Mouse (Mus musculus) heart, adult 18-20 months (tissue): ENCODE measurements around the gene Ehbp1. TPM values are rescaled to one million over a fixed set of nuclear protein-coding genes. Genes with fewer than 3 reads are reported as not detected.
A peak's percentile ranks its signal among the peaks of the same experiment; 100 is the strongest.

Experiments
- DNase-seq, 2 experiments: peaks; one replicate each; pipeline ENCODE4 v3.0.0; 2021 to 2022; ENCODE audit warnings: mixed read lengths in 1 of 2
- total RNA-seq, 2 experiments: library from RNA; stranded (reverse); gene quantifications; 2 replicates each; pipeline ENCODE4 v1.2.3; 2021

The Ehbp1 gene
- total RNA-seq, 2 experiments from 2014 or later = 108 to 116 TPM

GRCm38 (mm10) chr11:22055908-22056307 lies 286.2 kb downstream of the Ehbp1 start:
- DNase-seq = no peak

- no peak for DNase-seq
These were observed 288.9 kb downstream of the Ehbp1 start for GRCm38 (mm10) chr11:22053034-22053668.

GRCm38 (mm10) chr11:22050864-22051263 lies 291.2 kb downstream of the Ehbp1 start:
- no peak for DNase-seq

- no peak for DNase-seq
These were observed 302.2 kb downstream of the Ehbp1 start for GRCm38 (mm10) chr11:22039854-22040426.

GRCm38 (mm10) chr11:22034564-22035105 lies 307.5 kb downstream of the Ehbp1 start:
- DNase-seq = no peak

GRCm38 (mm10) chr11:22033582-22033981 lies 308.5 kb downstream of the Ehbp1 start:
- DNase-seq = no peak

DNA sequence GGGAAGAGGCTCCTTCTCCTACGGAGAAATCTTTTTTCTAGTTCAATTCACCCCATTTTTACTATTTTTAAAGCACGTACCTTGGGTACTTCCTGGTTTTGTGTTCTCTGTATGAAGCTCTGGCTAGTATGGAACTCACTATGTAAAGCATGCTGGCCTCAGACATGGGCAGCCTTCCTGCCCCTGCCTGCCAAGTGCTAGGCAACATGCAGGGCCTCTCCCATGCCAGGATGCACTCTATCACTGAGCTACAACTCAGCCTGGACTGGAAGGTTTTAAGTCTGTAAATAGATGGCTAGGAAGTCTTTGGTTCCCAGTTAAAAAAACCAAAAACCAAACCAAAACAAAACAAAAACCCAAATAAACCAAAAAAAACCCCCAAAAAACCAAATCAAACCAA lies 321.5 kb downstream of the Ehbp1 start:
- no peak for DNase-seq

DNA sequence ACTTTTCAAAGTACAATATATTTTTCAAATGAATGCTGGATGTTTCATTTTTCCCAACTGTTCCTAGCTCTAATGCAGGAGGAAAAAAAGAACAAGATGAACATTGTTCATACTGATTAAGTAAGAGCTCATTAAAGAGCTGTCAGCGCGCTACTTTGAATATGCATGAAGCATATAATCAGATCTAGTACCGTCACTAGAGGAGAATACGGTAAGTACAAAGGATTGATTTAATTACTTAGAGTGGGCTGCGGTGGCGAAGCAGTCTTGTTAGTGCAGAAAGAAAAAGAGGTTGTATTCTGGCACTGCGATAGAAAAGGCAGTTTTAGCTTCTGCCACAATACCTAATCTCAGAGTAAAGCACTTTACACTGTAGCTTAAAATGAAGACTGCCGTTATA lies 324.6 kb downstream of the Ehbp1 start:
- no peak for DNase-seq

- DNase-seq = no peak
These were observed 325.8 kb downstream of the Ehbp1 start for GRCm38 (mm10) chr11:22016341-22016740.

- DNase-seq = no peak
These were observed 333.3 kb downstream of the Ehbp1 start for GRCm38 (mm10) chr11:22008817-22009216.

DNA sequence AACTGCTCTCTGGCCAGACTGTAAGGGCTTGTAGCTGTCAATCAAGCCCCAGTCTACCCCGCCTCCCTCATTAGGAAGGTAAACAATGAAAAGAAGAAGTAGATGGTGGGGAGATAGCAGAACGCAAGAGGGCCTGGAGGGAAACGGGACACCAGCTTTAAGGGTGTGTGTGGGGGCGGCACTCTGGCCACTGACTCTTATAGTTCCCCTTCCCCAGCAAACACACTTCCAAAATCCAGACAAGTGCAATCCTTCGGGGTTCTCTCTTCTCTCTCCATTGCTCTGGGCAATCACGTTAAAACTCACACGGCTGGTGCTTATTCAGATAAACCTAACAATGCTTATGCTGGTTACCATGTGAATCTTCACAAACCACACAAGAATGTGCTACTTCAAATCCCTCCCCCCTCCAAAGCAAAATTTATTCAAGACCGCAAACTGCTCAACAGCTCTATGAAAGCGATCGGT lies 333.9 kb downstream of the Ehbp1 start:
- DNase-seq = no peak

- DNase-seq = no peak
These were observed 334.3 kb downstream of the Ehbp1 start for GRCm38 (mm10) chr11:22007781-22008110.

DNA sequence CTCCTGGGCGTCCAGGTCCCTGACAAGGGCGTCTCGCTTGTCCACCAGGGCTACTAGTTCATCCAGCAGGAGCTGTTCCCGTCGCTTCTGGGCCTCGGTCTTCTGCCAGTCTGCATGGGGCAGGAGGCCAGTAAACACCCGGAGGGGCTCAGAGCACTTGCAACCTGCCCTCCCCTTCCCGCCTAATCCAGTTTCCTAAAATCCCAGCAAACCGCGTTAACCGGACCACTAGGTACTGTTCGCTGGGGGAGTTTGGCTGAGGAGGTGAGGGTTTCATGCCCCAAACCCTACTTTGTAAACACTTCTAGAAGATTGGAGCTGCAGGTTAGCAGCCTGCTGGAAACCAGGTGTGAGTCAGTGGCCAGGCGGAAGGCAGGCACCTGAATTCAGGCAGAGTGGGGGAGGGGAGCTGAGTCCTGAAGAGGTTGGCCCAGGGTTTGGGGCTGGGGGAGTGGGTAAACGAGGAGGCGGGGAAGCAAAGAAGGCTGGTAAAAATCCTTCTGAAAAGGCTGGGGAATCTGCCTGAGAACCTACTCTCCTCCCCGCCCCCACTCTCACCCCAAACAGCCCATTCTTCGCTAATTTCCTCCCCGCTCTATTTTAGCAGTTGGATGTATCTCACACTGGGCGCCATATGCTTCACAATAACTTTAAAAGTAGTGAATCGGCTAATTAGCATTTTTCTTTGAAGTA lies 334.9 kb downstream of the Ehbp1 start:
- no peak for DNase-seq

DNA sequence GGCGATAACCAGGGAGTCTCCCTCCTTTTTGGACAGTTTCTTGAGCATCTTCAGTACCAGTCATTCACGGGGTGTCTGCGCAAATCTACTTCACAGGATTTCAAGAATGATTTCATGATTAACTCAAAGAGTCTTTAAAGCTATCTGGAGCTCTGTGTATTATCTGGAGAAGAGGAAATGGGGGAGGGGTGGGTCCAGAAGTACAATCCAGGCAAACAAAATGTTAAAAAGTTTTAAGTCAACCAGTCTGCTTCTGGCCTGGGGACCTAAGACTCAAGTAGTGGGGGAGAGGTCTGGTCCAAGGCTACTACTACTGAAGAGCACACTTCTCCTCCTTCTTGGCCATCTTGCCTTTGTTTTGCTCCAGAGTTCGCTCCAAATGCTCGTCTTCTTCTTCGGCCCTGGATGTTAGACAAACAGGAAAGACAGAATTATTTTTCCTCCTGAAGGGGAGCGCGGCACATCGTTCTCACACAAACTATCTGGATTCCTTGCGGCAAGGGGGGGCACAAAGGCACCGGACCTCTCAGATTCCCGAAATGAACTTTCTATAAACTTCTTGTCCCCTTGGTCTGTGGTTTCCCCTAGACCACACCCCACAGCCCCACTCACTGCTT lies 335.5 kb downstream of the Ehbp1 start:
- no peak for DNase-seq

DNA sequence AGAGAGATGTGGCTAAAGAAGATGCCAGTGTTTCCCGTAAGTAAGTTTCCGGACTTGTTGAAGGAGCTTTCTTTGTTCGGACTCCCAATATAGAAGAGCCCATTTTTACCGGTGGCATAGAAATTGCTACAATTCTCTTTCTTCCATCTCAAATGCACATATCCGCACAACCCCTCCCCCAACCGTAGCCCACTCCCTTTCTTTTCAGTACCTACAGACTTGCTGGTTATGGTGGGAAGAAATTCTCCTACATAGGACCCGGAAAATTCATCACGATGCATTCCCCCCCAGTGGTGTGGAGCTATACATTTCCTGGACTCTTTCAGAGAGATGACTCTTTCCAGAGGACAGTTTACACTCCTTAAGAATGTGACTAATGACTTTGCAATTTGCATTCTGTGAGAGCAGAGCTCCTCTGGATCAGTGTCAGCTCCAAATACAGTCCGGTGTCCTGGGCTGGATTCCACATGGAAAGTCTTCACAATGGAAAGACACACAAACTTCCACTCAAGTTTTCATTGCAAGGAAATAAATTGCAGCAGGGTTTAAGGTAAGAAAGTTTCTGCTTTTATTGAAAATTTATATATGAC lies 336.7 kb downstream of the Ehbp1 start:
- no peak for DNase-seq

GRCm38 (mm10) chr11:22004331-22004841 lies 337.7 kb downstream of the Ehbp1 start:
- DNase-seq = peak in 1 of 2 experiments; percentile 14

GRCm38 (mm10) chr11:22003341-22003981 lies 338.6 kb downstream of the Ehbp1 start:
- DNase-seq = peak; percentile 7 to 54

GRCm38 (mm10) chr11:22002783-22003340 lies 339.2 kb downstream of the Ehbp1 start, which contains the start of gene Otx1:
Gene Otx1, minus strand, starts transcription at chr11:22002897.
- DNase-seq = peak; percentile 9 to 55

DNA sequence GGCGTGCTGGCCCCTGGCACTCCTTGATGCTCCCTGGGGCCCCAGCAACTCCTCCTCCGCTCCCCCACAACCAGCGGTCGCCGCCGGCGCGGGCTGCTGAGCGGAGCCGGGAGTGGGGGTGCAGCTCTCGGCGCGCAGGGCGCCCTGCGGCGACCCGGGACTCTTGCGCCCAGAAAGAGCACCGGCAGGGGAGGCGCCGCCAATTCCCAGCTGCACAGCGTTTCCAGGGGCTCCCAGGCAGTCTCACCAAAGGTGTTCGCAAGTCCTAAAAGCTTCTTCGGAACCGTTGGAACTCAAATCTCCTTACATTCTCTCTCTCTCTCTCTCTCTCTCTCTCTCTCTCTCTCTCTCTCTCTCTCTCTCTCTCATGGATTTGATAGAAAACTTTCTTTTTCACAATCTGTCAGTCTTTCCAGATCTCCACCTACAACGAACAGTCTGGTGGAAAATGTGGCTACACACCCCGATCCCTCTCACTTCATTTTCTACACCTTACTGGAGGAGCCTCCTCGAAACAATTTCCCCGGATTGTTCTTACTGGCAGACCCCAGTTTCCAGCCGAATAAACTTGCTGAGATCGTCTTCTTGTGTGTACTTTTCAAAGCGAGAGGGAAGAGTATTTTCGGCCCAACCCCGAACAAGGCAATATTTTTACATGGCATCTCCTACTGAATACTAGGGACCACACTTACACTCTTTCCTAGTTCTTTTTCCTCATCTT lies 339.9 kb downstream of the Ehbp1 start:
- DNase-seq = peak; percentile 14 to 49

DNA sequence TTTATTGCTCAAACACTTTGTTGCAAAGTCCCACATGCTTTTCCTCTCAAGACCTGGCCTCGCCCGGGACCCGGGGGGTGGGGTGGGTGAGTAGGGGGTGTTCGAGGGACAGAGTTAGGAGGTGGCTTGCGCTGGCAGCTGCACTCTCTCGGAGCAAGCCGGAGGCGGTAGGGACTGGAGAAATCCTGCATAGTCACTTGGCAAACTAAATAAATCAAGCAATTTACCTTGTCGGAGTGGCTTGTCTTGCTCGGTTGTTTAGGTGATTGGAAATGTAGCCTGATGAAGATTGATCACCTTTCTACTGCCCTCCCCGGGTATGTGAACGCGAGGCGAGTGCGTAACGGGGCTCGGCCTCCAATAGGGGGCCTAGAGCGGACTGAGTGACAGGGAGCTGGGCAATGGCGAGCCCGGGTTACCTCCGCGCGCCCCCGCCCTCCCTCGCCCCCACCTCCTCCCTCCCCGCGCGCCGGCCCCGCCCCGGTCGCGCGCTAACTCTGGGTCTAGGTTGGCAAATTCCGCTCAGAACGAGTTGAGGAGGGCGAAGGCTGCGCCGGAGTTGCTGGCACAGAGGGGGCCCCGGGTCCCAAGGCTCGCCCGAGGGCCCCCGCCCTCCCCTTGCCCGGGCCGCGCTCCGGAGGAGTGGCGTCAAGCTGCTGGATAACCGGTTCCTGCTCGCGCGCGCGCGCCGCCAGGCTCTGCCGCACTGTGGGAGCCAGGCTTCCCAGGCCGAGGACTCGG lies 340.6 kb downstream of the Ehbp1 start:
- peak; percentile 22 to 47 for DNase-seq
